Mouse (Mus musculus) cerebellum, adult (tissue): ENCODE measurements around the gene 3110082J24Rik.
"Not testable (repeated sequence)": the region's sequence is repeated elsewhere in the genome, so short reads cannot be mapped to it uniquely, and the experiment has no call there.

Experiments used
- ATAC-seq: cut with Nextera tagmentation; 2 replicates; pipeline ENCODE4 v1.9.2; 2017; ENCODE audit warnings: mild to moderate bottlenecking, moderate library complexity, mixed read lengths; ENCODE audit not compliant: insufficient number of reproducible peaks, low FRiP score, low TSS enrichment

The 3110082J24Rik gene

GRCm38 (mm10) chr5:30092701-30093100, 13.2 kb downstream of the 3110082J24Rik start:
- no peak for ATAC-seq

- ATAC-seq = peak; percentile 74
These were observed 32.8 kb downstream of the 3110082J24Rik start, which contains the start of gene Tyms for GRCm38 (mm10) chr5:30072825-30073821. Gene Tyms (minus strand): TSS chr5:30073617.

- ATAC-seq = no peak
These were observed 33.5 kb downstream of the 3110082J24Rik start for GRCm38 (mm10) chr5:30072377-30072776.

GRCm38 (mm10) chr5:30071677-30072076, 34.2 kb downstream of the 3110082J24Rik start:
- ATAC-seq = no peak

- no peak for ATAC-seq
These were observed 38.2 kb downstream of the 3110082J24Rik start for GRCm38 (mm10) chr5:30067726-30068125.

- ATAC-seq = not testable (repeated sequence)
These were observed 46.3 kb downstream of the 3110082J24Rik start for GRCm38 (mm10) chr5:30059607-30060006.

GRCm38 (mm10) chr5:30058216-30058731, 47.6 kb downstream of the 3110082J24Rik start:
- no peak for ATAC-seq
